Mouse (Mus musculus) forebrain, embryonic 14.5 days (tissue): ENCODE results near the gene Slit1. TPM values are rescaled to one million over a fixed set of nuclear protein-coding genes. Genes with fewer than 3 reads are reported as not detected.
A peak's percentile ranks its signal among the peaks of the same experiment; 100 is the strongest.

ENCODE experiments used
- ATAC-seq: fragments of 200-750 bp; cut with Nextera tagmentation; 2 replicates; pipeline ENCODE4 v1.8.0; 2017; ENCODE audit warnings: mild to moderate bottlenecking, moderate library complexity
- DNase-seq: peaks from one replicate; pipeline ENCODE4 v3.0.0-alpha.2; 2015; ENCODE audit warnings: low spot score
- H3K27ac ChIP-seq: fragments of 300-500 bp; sonication (generic); 2 replicates; pipeline ENCODE4 v1.5.1; 2014; ENCODE audit warnings: low read depth, mild to moderate bottlenecking, control low read depth, low read length, moderate library complexity
- H3K27me3 ChIP-seq: fragments of 300-500 bp; sonication (generic); replicated peaks from 2 replicates; pipeline ENCODE4 v1.6.1; 2014; ENCODE audit warnings: low read length, control low read depth, mixed read lengths; ENCODE audit not compliant: control insufficient read depth, insufficient read depth
- H3K36me3 ChIP-seq: fragments of 300-500 bp; sonication (generic); 2 replicates; pipeline ENCODE4 v1.6.1; 2014; ENCODE audit warnings: low read length, control low read depth; ENCODE audit not compliant: control insufficient read depth, insufficient read depth
- H3K4me1 ChIP-seq: fragments of 300-500 bp; sonication (generic); 2 replicates; pipeline ENCODE4 v1.6.1; 2014; ENCODE audit warnings: antibody characterized with exemption, low read length, control low read depth; ENCODE audit not compliant: control insufficient read depth, insufficient read depth
- H3K4me2 ChIP-seq: fragments of 300-500 bp; sonication (generic); 2 replicates; pipeline ENCODE4 v1.6.1; 2014; ENCODE audit warnings: mild to moderate bottlenecking, control low read depth, low read length
- H3K4me3 ChIP-seq: fragments of 300-500 bp; sonication (generic); 2 replicates; pipeline ENCODE4 v1.5.1; 2014; ENCODE audit warnings: low read depth, low read length, control low read depth
- H3K9ac ChIP-seq: fragments of 300-500 bp; sonication (generic); 2 replicates; pipeline ENCODE4 v1.6.1; 2014; ENCODE audit warnings: mild to moderate bottlenecking, low read length, control low read depth, moderate library complexity
- H3K9me3 ChIP-seq: fragments of 300-500 bp; sonication (generic); replicated peaks from 2 replicates; pipeline ENCODE4 v1.6.1; 2016; ENCODE audit warnings: low read length, control low read depth, mixed read lengths; ENCODE audit not compliant: control insufficient read depth
- WGBS: fragments of 180-500 bp; shearing (Covaris S2); extraction: QIAGEN DNeasy Blood & Tissue Kit; methylation state at CpG from one replicate; pipeline ENCODE4 v1.1.7; 2014; 5-methylcytosine and 5-hydroxymethylcytosine counted together
- polyA plus RNA-seq: library from polyadenylated mRNA; unstranded; fragments of >200 nt; fragmentation: Nextera tagmentation; extraction: Ambion mirVana; gene quantifications from 2 replicates; pipeline ENCODE4 v1.2.1, GENCODE M21; 2014

The Slit1 gene
- polyA plus RNA-seq, 1 experiment from 2014 or later = 13.5 TPM

- Histone ChIP-seq H3K4me2 (peak overlapping the region; percentile 79), H3K36me3 (no peaks in the 10 kb centered on the region), H3K9me3 (no peaks in the 10 kb centered on the region), H3K27ac (peak overlapping the region; percentile 45), H3K4me3 (peak overlapping the region; percentile 16; the same call in 1 of the 2 replicates), H3K9ac (no peak overlapping the region), H3K27me3 (peaks cover 12% of the 10 kb centered on the region), H3K4me1 (peaks cover 70% of the 10 kb centered on the region)
- no peak for DNase-seq
- under 1% methylated on average over 14 of the region's 14 CpGs for WGBS
- peak; percentile 50; the same call in 1 of the 2 replicates for ATAC-seq
Observed at GRCm38 (mm10) chr19:41738429-41738805, 5.0 kb downstream of the Slit1 start.

GRCm38 (mm10) chr19:41737657-41738428 lies 5.6 kb downstream of the Slit1 start:
- DNase-seq (peak; percentile 96), ATAC-seq (peak; percentile 87)
- Histone ChIP-seq H3K4me3 (peak overlapping the region; percentile 16), H3K4me1 (peaks cover 69% of the 10 kb centered on the region), H3K27ac (peak overlapping the region; percentile 45), H3K36me3 (no peaks in the 10 kb centered on the region), H3K9ac (no peak overlapping the region), H3K9me3 (no peaks in the 10 kb centered on the region), H3K27me3 (peaks cover 12% of the 10 kb centered on the region), H3K4me2 (peak overlapping the region; percentile 79)
- 4% methylated on average over 18 of the region's 18 CpGs for WGBS

DNA sequence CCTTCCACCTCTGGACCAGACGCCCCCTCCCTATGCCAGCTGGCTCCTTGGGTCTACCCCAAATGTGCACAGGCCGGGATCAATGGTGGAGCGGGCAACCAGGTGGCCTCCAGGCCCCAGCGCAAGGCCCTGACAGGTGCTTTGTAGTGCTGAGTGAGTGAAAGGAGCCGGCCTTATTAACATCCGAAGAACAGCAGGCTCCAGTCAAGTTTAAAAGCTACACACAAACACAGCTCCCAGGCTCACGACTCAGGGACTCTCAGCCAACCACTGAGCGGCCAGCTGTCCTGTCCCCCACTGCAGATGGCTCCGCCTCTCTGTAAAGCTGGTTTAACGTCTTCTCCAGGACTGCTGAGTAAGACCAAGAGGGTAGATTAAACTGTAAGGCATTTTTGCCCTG lies 8.8 kb downstream of the Slit1 start:
- peak overlapping the region; percentile 20; the same call in 1 of the 2 replicates for H3K4me2 ChIP-seq
- H3K9me3 ChIP-seq = peaks cover 3% of the 10 kb centered on the region; the same call in 1 of the 2 replicates
- no peak overlapping the region for H3K4me3 ChIP-seq
- peaks cover 42% of the 10 kb centered on the region for H3K4me1 ChIP-seq
- no peaks in the 10 kb centered on the region for H3K27me3 ChIP-seq
- peak overlapping the region; percentile 39; the same call in 1 of the 2 replicates for H3K27ac ChIP-seq
- no peak overlapping the region for H3K9ac ChIP-seq
- H3K36me3 ChIP-seq = no peaks in the 10 kb centered on the region
- WGBS = 4% methylated on average over 10 of the region's 10 CpGs
- peak; percentile 83 for DNase-seq
- ATAC-seq = peak; percentile 51

DNA sequence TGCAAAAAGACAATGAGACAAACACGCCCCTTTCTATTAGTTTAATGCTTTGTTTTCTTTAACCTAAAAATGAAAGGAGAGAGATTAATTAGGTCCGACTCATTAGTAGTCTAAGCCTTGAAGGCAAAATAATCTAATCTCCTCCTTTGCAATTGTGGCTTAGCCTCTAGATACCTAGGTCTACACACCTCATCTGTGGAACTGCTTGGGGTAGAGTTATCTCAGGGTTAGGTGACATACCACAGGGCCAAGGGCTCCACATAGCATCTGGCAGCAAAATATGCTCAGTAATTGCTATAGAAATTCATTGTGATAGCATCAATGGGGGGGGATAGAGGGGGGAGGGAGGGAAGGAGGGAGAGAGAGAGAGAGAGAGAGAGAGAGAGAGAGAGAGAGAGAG lies 18.0 kb downstream of the Slit1 start:
- peaks cover 7% of the 10 kb centered on the region; the same call in 1 of the 2 replicates for H3K36me3 ChIP-seq
- no peaks in the 10 kb centered on the region for H3K27me3 ChIP-seq
- no peak overlapping the region for H3K4me2 ChIP-seq
- peaks cover 16% of the 10 kb centered on the region for H3K4me1 ChIP-seq
- ATAC-seq (peak; percentile 52; the same call in 1 of the 2 replicates), DNase-seq (no peak)
- WGBS = 23% methylated on average over 2 of the region's 2 CpGs
- no peaks in the 10 kb centered on the region; the same call in 1 of the 2 replicates for H3K9me3 ChIP-seq
- H3K4me3 ChIP-seq = no peak overlapping the region
- no peak overlapping the region for H3K27ac ChIP-seq
- H3K9ac ChIP-seq = no peak overlapping the region

DNA sequence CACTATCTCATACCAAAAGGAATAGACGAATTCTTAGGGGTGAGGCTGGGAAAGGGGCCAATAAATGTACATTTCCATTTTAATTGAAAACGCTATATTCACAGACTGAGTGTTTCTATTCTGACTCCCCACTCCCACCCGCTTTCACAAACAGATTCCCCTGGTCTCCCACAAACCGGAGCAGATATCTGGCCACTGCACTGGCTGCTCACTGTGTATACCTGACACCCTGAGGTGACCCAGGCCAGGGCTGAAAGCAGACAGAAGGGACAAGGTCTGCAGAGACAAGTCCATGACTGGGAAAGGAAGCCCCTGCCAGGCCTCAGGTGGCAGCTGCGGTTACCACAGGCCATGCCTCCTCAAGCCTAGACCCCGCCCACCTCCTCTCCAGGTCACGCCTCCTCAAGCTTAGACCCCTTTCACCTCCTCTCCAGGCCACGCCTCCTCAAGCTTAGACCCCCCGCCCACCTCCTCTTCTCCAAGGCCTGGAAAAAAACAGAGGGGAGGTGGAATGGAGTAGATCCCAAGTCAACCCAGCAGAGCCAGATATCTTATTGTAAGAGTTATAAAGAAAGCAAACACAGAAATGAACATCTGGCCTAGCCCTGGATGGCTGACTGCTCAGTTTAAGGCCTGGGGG lies 18.5 kb downstream of the Slit1 start:
- 12% methylated on average over 9 of the region's 9 CpGs for WGBS
- ATAC-seq = peak; percentile 82

DNA sequence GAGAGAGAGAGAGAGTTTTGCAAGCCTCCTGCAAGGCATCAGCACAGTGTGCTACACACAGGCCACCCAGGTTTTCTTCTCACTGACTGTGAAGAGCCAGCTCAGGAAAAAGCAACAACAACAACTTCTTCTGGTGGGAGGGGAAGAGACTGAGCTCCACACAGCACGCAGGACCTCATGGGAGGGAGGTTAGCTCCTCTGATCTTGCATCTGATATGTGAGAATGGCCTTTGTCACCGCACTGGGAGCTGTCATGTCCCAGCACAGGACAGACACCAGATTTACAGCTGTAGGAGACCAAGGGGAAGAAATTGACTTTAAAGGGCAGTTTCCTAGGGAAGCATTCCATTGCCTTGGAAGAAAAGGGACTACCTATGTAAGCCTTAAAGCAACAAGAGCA lies 20.1 kb downstream of the Slit1 start:
- WGBS = 52% methylated on average over 2 of the region's 2 CpGs
- Histone ChIP-seq H3K4me3 (no peak overlapping the region), H3K36me3 (peaks cover 7% of the 10 kb centered on the region; the same call in 1 of the 2 replicates), H3K4me2 (no peak overlapping the region), H3K9me3 (no peaks in the 10 kb centered on the region), H3K27ac (no peak overlapping the region), H3K9ac (no peak overlapping the region), H3K27me3 (no peaks in the 10 kb centered on the region), H3K4me1 (peaks cover 19% of the 10 kb centered on the region)
- DNase-seq = no peak
- no peak for ATAC-seq

More for the DNA sequence above, 18.5 kb downstream of the Slit1 start:
- H3K9ac ChIP-seq = no peak overlapping the region
- H3K36me3 ChIP-seq = peaks cover 7% of the 10 kb centered on the region; the same call in 1 of the 2 replicates
- H3K4me2 ChIP-seq = no peak overlapping the region
- H3K4me3 ChIP-seq = no peak overlapping the region
- peak overlapping the region; percentile 69; the same call in 1 of the 2 replicates for H3K27ac ChIP-seq
- H3K9me3 ChIP-seq = no peaks in the 10 kb centered on the region
- peaks cover 16% of the 10 kb centered on the region for H3K4me1 ChIP-seq
- DNase-seq = peak; percentile 73
- no peaks in the 10 kb centered on the region for H3K27me3 ChIP-seq

GRCm38 (mm10) chr19:41719436-41719835 lies 24.0 kb downstream of the Slit1 start:
- Histone ChIP-seq H3K9me3 (no peaks in the 10 kb centered on the region), H3K9ac (no peak overlapping the region), H3K4me1 (peaks cover 23% of the 10 kb centered on the region), H3K4me2 (no peak overlapping the region), H3K36me3 (no peaks in the 10 kb centered on the region), H3K27ac (no peak overlapping the region), H3K4me3 (no peak overlapping the region), H3K27me3 (0 out of 2 replicates have a peak, but pooled peaks cover 4% of the 10 kb centered on the region)
- WGBS = 67% methylated on average over 8 of the region's 8 CpGs
- DNase-seq (peak; percentile 69), ATAC-seq (peak; percentile 47; the same call in 1 of the 2 replicates)

DNA sequence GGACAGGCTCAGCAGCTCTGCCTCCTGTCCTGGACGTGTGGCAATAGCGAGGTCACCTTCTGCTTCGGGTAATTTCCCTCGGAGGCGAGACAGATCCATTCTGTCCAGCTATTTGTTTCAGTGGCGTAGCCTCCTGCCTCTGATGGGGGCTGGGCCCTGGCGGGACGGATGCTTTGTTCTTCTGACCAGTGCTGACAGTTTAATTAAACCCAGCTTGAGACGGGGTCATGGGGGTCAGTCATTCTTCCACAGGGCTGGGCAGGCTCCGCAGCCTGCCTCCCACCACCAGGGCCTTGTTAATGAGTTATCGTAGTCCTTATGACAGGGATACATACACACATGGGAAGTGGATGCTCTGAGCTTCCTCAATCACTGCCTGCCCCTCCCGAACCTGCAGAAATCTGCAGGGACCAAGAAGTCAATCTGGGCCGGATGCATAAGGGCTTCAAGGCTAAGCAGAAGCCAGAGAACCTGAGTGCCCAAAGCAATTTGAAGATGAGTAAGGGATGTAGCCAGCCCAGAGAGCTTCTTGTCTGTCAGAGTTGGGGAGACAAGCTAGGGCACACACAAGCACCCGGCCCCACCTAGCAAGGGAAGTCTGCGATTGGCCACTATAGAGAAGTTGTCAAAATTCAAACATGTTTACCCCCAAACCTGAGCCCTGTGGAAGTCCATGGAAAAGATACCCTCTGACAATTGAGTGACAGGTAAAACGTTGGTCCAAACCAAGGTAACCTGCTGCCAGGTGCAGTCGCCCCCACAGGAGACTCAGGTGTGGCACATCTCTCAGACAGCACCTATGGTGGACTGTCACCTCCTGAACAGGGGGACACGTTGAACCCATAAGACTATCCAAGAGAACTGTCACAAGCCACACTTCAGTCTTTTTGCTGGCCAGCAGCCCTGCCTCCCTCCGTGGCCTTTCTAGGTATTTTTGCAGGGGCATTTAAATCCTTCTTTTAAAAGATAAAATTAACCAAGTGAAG lies 26.9 kb downstream of the Slit1 start:
- 26% methylated on average over 19 of the region's 19 CpGs for WGBS
- H3K27ac ChIP-seq = no peak overlapping the region
- DNase-seq (no peak), ATAC-seq (peak; percentile 45; the same call in 1 of the 2 replicates)
- peaks cover 17% of the 10 kb centered on the region for H3K4me1 ChIP-seq
- H3K4me3 ChIP-seq = no peak overlapping the region
- no peak overlapping the region for H3K4me2 ChIP-seq
- no peaks in the 10 kb centered on the region for H3K36me3 ChIP-seq
- no peak overlapping the region for H3K9ac ChIP-seq
- H3K9me3 ChIP-seq = no peaks in the 10 kb centered on the region
- 0 out of 2 replicates have a peak, but pooled peaks cover 4% of the 10 kb centered on the region for H3K27me3 ChIP-seq
